Mouse (Mus musculus): ENCODE measurements around the gene Slc9b1. TPM values are rescaled to one million over a fixed set of nuclear protein-coding genes. Genes with fewer than 3 reads are reported as not detected.

The Slc9b1 gene
- polyA plus RNA-seq, 1 experiment from 2014 or later, result 0.45 TPM

Other genes with a start within 250 kb of the Slc9b1 start
- 27.9 and 30.8 TPM in 2 replicates for gene Cenpe, start 135.5 kb upstream of the Slc9b1 start, polyA plus RNA-seq (2014; fragmentation: Nextera tagmentation; extraction: Ambion mirVana)
- gene Bdh2, start 66.8 kb upstream of the Slc9b1 start, polyA plus RNA-seq (2014; fragmentation: Nextera tagmentation; extraction: Ambion mirVana), result 7.5 and 11.3 TPM in 2 replicates
- 2.9 and 3.1 TPM in 2 replicates for gene Slc9b2, start 40.3 kb upstream of the Slc9b1 start, polyA plus RNA-seq (2014; fragmentation: Nextera tagmentation; extraction: Ambion mirVana)
- gene Cisd2, start 75.9 kb downstream of the Slc9b1 start, polyA plus RNA-seq (2014; fragmentation: Nextera tagmentation; extraction: Ambion mirVana), result 56.3 and 57.6 TPM in 2 replicates
- gene Ube2d3, start 90.1 kb downstream of the Slc9b1 start, polyA plus RNA-seq (2014; fragmentation: Nextera tagmentation; extraction: Ambion mirVana), result 521 and 530 TPM in 2 replicates
- 17.2 and 17.3 TPM in 2 replicates for gene Manba, start 137.6 kb downstream of the Slc9b1 start, polyA plus RNA-seq (2014; fragmentation: Nextera tagmentation; extraction: Ambion mirVana)

All from intestine, embryonic 14.5 days (tissue).